Mouse (Mus musculus) cerebellum, postnatal 36 days (tissue): ENCODE results near the gene Negr1.

Experiments
- DNase-seq, 2 experiments: peaks; one replicate each; pipeline ENCODE4 v3.0.0; 2021 to 2022; ENCODE audit warnings: mixed read lengths in 2 of 2

Negr1 gene

GRCm38 (mm10) chr3:156561524-156562423 is at the start of gene Negr1:
Gene Negr1 (plus strand): TSS chr3:156561794.
- DNase-seq, result peak; percentile 81 to 88

DNA sequence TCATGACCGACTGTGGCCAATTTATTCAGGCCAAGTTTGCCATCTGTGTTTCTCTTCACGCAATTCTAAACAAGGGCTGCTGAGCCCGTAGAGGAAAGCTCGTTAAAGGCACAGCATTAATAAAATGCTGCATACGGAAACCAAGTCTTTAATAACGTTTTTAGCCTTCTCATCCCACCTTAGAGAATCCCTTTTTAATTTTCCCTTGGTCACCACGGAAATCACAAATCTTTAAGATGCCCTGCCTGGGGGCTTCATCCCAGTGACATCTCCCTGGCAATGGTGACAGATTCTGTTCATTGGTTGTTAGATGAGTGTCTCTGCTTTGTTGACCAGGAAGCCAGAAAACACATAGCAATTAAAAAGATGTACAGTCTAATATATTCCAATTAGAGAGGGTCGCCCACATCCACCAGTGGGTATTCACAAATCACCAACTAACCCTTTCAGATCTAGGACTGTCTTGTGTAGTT is 35.1 kb upstream of the Negr1 start:
- DNase-seq, result peak; percentile 6 to 26

- peak; percentile 24 to 37 for DNase-seq
Observed at GRCm38 (mm10) chr3:156527231-156527995, 34.2 kb upstream of the Negr1 start.

- DNase-seq, result peak; percentile 11 to 62
Observed at GRCm38 (mm10) chr3:156559441-156559825, 2.2 kb upstream of the Negr1 start.

DNA sequence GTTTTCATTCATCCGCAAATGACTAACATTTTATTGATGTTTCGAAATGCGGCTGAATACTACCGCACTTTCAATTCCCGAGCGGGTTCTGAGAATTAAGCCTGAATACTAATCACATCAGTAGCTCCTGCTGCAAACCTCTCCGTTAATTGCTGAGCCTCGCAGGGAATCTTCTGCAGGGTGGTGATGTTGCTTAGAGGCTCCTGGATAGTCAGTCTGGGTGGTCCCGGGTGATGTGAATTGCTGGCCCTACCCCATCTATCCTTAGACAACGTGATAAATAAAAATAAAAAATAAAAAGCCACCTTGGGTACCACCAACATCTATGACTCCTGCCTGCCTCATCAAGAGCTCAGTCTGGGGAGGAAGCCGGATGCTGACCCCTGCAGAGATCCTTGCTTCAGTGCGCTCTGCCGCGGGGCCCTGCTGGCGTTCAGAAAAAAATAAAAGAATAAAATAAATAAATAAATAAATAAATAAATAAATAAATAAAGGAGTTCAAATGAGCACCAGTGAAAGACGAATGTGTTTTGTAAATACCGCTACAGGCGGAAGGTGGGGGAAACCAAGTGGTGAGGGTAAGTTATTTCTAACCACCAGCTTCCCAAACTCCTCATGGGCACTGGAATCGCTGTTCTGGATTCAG is 1.6 kb upstream of the Negr1 start:
- DNase-seq, result peak; percentile 65 to 70

DNA sequence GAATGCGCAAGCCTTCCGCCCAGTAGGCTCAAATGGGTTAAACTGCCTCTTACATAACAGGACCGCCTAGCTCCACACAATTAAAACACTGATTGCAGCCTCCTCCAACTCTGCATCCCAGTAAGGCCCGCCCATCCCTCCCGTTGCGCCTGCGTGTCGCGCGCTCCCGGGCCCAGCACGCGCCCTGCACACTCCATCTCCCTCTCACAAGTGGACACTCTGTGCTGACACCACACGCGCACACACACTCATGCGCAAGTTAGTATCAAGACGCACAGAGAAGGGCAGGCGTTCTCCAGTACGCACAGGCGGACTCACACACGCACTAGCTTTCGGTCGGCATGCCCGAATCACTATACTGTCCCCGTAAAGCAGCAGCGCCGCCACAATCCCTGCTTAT is 828 bp upstream of the Negr1 start:
- DNase-seq, result peak; percentile 92 to 93

DNA sequence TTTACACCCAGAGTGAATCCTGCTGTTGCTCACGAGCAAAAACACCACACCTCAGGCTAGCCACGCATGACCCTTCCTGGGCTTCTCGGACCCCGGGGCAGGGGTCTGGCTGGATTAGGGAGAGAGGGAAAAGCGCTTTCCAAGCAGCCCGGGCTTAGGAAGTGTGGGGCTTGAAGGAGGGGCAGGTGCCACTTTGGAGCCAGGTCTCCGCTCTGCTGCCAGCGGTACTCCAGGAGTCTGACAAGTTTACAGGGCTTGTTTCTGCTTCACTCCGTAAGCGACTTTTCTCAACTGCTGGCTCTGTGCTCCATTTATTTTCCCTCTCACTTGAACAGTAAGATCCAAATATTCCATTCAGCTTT is 811 bp downstream of the Negr1 start:
- peak in 1 of 2 experiments; percentile 44 for DNase-seq

- DNase-seq, result no peak
Observed at GRCm38 (mm10) chr3:156562796-156563195, 1.2 kb downstream of the Negr1 start.

- no peak for DNase-seq
Observed at GRCm38 (mm10) chr3:156563353-156563752, 1.8 kb downstream of the Negr1 start.

DNA sequence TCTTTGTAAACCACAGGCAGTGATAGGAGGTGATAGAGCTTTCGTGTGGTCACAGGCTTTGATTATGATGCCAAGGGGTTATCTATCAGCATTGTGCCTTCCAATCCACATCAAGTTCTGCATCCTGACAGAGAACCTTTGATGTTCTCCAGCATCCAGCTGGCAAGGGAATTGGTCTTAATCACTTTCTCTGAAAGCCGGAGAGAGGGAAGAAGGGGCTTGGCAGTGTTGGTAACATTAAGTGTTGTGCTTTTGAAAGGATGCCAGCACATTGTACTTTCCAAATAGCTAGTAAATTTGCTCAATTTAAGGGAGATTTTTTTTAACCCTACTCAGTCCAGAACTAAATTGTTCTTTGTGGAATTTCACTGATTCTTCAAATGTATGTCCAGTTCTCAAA is 11.9 kb downstream of the Negr1 start:
- DNase-seq, result no peak

DNA sequence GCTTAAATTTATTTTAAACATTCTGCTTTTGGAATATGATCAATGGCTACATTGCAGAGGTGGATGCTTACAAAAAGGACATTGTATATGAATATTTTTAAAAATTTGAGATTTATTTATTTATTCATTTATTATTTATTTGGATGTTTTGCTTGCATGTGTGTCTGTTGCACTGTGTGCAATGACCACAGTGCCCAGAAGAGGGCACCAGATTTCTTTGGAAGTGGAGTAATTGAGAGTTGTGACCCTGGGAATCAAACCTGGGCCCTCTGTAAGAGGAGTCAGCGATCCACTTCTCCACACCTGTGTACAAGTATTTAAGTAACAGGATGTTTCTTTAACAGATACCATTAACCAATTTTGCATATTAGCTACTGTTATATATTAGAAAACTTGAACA is 14.7 kb downstream of the Negr1 start:
- DNase-seq, result no peak

GRCm38 (mm10) chr3:156590612-156591011 is 29.0 kb downstream of the Negr1 start:
- DNase-seq, result no peak

GRCm38 (mm10) chr3:156591125-156591524 is 29.5 kb downstream of the Negr1 start:
- no peak for DNase-seq

- DNase-seq, result no peak
Observed at GRCm38 (mm10) chr3:156606846-156607245, 45.3 kb downstream of the Negr1 start.

DNA sequence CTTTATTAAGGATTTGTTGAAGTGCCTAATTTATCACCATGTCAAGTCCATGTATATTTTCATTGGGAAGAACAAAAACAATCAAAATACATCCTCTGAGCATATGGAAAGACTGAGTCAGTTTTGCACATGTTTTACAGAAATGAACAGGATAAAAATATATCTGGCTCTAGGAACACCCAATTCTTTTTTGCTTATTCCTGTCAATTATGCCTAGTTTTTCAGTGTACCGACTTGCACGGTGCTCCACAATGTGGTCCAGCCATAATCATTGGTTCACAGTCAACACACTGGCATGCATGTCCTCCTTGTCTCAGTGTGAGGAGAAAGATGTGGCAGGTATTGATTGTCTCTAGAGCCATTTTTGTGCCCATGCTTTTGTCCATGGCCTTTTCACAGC is 58.3 kb downstream of the Negr1 start:
- DNase-seq, result no peak

DNA sequence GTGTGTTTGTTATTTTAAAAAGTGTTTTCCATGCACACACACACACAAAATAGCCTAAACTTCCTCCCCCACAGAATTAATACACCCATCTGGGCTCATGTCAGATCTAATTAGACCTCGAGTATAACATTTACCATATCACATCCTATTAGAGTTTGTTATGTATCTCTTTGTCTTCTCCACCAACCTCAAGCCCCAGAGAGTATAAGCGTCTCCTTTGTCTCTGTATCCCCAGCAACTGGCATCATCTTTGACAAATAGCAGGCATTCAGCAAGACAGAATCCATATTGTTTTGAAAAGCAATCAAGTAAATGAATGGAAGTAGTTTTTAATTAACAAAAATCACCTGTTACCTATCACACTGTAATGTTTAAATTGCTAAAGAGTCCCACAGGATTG is 67.0 kb downstream of the Negr1 start:
- DNase-seq, result no peak

DNA sequence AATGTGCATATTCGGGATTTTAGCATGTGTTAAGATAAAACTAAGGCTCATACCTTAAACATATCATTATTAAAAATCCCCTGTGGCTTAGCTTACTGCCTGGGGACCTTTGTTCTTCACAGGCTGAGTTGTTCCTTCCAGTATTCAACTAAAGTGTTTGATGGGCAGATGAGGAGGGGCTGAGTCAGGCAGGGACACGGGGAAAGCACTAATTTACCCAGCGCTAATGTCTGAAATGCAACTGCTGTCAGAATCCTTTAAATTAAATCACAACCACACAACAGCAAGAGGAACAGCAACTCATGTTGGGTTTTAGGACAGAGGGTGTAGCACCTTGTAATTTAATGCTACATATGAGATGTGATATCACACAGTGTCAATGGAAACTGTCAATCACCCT is 71.3 kb downstream of the Negr1 start:
- DNase-seq, result no peak

- no peak for DNase-seq
Observed at GRCm38 (mm10) chr3:156639382-156639781, 77.8 kb downstream of the Negr1 start.

GRCm38 (mm10) chr3:156643710-156644363 is 82.2 kb downstream of the Negr1 start:
- DNase-seq, result peak; percentile 31 to 42

DNA sequence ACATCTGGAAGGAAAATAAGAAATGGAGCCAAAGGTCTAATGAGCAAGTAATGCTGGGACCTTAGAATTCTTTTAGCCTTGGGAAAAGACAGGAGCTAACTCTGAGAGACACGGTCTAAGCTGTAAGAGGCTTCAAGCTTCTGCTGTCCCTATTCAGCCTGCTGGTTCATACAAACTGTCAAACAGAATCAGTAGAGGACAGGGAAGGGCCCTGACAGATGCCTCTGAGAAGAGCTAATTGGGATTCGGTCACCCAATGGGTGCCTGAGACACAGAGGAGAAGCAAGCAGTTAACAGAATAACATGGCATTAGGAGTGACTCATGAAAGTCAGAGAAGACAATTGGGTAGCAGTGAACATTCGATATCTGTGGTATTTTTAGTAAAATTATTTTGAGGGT is 86.8 kb downstream of the Negr1 start:
- DNase-seq, result no peak

DNA sequence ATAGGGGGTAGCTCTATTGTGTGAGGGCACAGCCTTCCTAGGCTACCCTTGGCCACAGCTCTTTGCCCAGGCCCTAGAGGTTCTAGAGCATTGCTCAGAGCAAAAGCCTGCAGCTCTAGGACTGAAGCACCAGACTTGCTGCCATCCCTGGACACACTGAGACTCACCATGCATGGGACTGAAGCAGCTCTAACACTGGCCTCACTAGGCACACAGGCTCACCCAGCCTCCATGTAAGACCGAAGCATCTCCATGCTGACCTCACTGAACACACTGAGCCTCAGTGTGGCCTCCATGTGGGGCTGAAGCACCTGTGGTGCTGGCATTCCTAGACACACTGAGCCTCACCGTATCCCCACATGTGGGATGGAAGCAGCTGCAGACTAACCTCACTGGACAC is 101.0 kb downstream of the Negr1 start:
- no peak for DNase-seq

GRCm38 (mm10) chr3:156672560-156672959 is 111.0 kb downstream of the Negr1 start:
- DNase-seq, result no peak
